Mouse (Mus musculus): Measurements from ENCODE around the gene Sdf2. TPM values are rescaled to one million over a fixed set of nuclear protein-coding genes. Genes with fewer than 3 reads are reported as not detected.
A peak's percentile ranks its signal among the peaks of the same experiment; 100 is the strongest.
"Not testable (repeated sequence)": the region's sequence is repeated elsewhere in the genome, so short reads cannot be mapped to it uniquely, and the experiment has no call there.

Gene Sdf2
- polyA plus RNA-seq, 1 experiment, result 132 TPM

GRCm38 (mm10) chr11:78260489-78261258 is 15.1 kb downstream of the Sdf2 start:
- peaks cover 27% of the 10 kb centered on the region for H3K36me3 ChIP-seq (ENCODE audit: control insufficient read depth, insufficient read depth, low read length)
- TF ChIP-seq POLR2A (IDR thresholded peaks at IDR 0.05; ENCODE audit: control insufficient read depth, extremely low read depth, insufficient read depth, low read length, poor library complexity), result no peak
- no peak for TF ChIP-seq CTCF (IDR thresholded peaks at IDR 0.05; ENCODE audit: borderline replicate concordance, control insufficient read depth, extremely low read depth, insufficient read depth, low read length, poor library complexity)
- DNase-seq, result no peak
- no peak overlapping the region for H3K27ac ChIP-seq (ENCODE audit: control insufficient read depth, insufficient read depth, low read length)
- peaks cover 2% of the 10 kb centered on the region; the same call in 1 of the 2 replicates for H3K4me1 ChIP-seq (replicated peaks; ENCODE audit: control insufficient read depth, insufficient read depth, low read length)
- 95% methylated on average over 2 of the region's 2 CpGs for WGBS
- H3K27me3 ChIP-seq (ENCODE audit: control insufficient read depth, insufficient read depth, low read length), result no peaks in the 10 kb centered on the region
- no peak overlapping the region for H3K4me3 ChIP-seq (ENCODE audit: control insufficient read depth, insufficient read depth, low read length)

- Histone ChIP-seq H3K27ac (ENCODE audit: control insufficient read depth, insufficient read depth, low read length) (0 out of 2 replicates have a peak within 1 kb of the TSS, but pooled peaks have one; percentile 8), H3K4me1 (replicated peaks; ENCODE audit: control insufficient read depth, insufficient read depth, low read length) (peaks cover 2% of the 10 kb centered on the region; the same call in 1 of the 2 replicates), H3K36me3 (ENCODE audit: control insufficient read depth, insufficient read depth, low read length) (peaks cover 37% of the 10 kb centered on the region), H3K27me3 (ENCODE audit: control insufficient read depth, insufficient read depth, low read length) (no peaks in the 10 kb centered on the region), H3K4me3 (ENCODE audit: control insufficient read depth, insufficient read depth, low read length) (peak within 1 kb of the TSS; percentile 78)
- under 1% methylated on average over 115 of the region's 115 CpGs for WGBS
- DNase-seq, result peak; percentile 93
- TF ChIP-seq POLR2A (IDR thresholded peaks at IDR 0.05; ENCODE audit: control insufficient read depth, extremely low read depth, insufficient read depth, low read length, poor library complexity), result peak; percentile 89; the same call in 1 of the 2 replicates
- TF ChIP-seq CTCF (IDR thresholded peaks at IDR 0.05; ENCODE audit: borderline replicate concordance, control insufficient read depth, extremely low read depth, insufficient read depth, low read length, poor library complexity), result peak; percentile 48; the same call in 1 of the 2 replicates
Observed at GRCm38 (mm10) chr11:78261380-78262352, 16.1 kb downstream of the Sdf2 start, which contains the start of gene 2610507B11Rik. TSS of gene 2610507B11Rik (plus strand) at chr11:78261752.

GRCm38 (mm10) chr11:78262550-78262949 is 17.0 kb downstream of the Sdf2 start:
- DNase-seq, result peak; percentile 58

GRCm38 (mm10) chr11:78265571-78265970 is 20.0 kb downstream of the Sdf2 start:
- H3K4me3 ChIP-seq (ENCODE audit: control insufficient read depth, insufficient read depth, low read length), result no peak overlapping the region
- H3K27me3 ChIP-seq (ENCODE audit: control insufficient read depth, insufficient read depth, low read length), result no peaks in the 10 kb centered on the region
- peaks cover 76% of the 10 kb centered on the region for H3K36me3 ChIP-seq (ENCODE audit: control insufficient read depth, insufficient read depth, low read length)
- TF ChIP-seq POLR2A (IDR thresholded peaks at IDR 0.05; ENCODE audit: control insufficient read depth, extremely low read depth, insufficient read depth, low read length, poor library complexity), result no peak
- TF ChIP-seq CTCF (IDR thresholded peaks at IDR 0.05; ENCODE audit: borderline replicate concordance, control insufficient read depth, extremely low read depth, insufficient read depth, low read length, poor library complexity), result no peak
- no peak for DNase-seq
- peaks cover 2% of the 10 kb centered on the region; the same call in 1 of the 2 replicates for H3K4me1 ChIP-seq (replicated peaks; ENCODE audit: control insufficient read depth, insufficient read depth, low read length)
- WGBS, result 97% methylated on average over 6 of the region's 6 CpGs
- H3K27ac ChIP-seq (ENCODE audit: control insufficient read depth, insufficient read depth, low read length), result no peak overlapping the region

More at GRCm38 (mm10) chr11:78262550-78262949, 17.0 kb downstream of the Sdf2 start:
- Histone ChIP-seq H3K4me1 (replicated peaks; ENCODE audit: control insufficient read depth, insufficient read depth, low read length) (peaks cover 2% of the 10 kb centered on the region; the same call in 1 of the 2 replicates), H3K27ac (ENCODE audit: control insufficient read depth, insufficient read depth, low read length) (0 out of 2 replicates have a peak overlapping the region, but pooled peaks have one; percentile 2), H3K27me3 (ENCODE audit: control insufficient read depth, insufficient read depth, low read length) (no peaks in the 10 kb centered on the region), H3K36me3 (ENCODE audit: control insufficient read depth, insufficient read depth, low read length) (peaks cover 45% of the 10 kb centered on the region), H3K4me3 (ENCODE audit: control insufficient read depth, insufficient read depth, low read length) (peak overlapping the region; percentile 37)
- no peak for TF ChIP-seq POLR2A (IDR thresholded peaks at IDR 0.05; ENCODE audit: control insufficient read depth, extremely low read depth, insufficient read depth, low read length, poor library complexity)
- peak; percentile 71; the same call in 1 of the 2 replicates for TF ChIP-seq CTCF (IDR thresholded peaks at IDR 0.05; ENCODE audit: borderline replicate concordance, control insufficient read depth, extremely low read depth, insufficient read depth, low read length, poor library complexity)
- 2% methylated on average over 8 of the region's 8 CpGs for WGBS

- Histone ChIP-seq H3K4me1 (replicated peaks; ENCODE audit: control insufficient read depth, insufficient read depth, low read length) (no peaks in the 10 kb centered on the region), H3K36me3 (ENCODE audit: control insufficient read depth, insufficient read depth, low read length) (peaks cover 97% of the 10 kb centered on the region), H3K27me3 (ENCODE audit: control insufficient read depth, insufficient read depth, low read length) (no peaks in the 10 kb centered on the region), H3K4me3 (ENCODE audit: control insufficient read depth, insufficient read depth, low read length) (no peak overlapping the region), H3K27ac (ENCODE audit: control insufficient read depth, insufficient read depth, low read length) (no peak overlapping the region)
- no peak for TF ChIP-seq POLR2A (IDR thresholded peaks at IDR 0.05; ENCODE audit: control insufficient read depth, extremely low read depth, insufficient read depth, low read length, poor library complexity)
- TF ChIP-seq CTCF (IDR thresholded peaks at IDR 0.05; ENCODE audit: borderline replicate concordance, control insufficient read depth, extremely low read depth, insufficient read depth, low read length, poor library complexity), result no peak
- DNase-seq, result no peak
- 97% methylated on average over 13 of the region's 13 CpGs for WGBS
Observed at GRCm38 (mm10) chr11:78271986-78272385, 26.4 kb downstream of the Sdf2 start.

GRCm38 (mm10) chr11:78275596-78275995 is 30.1 kb downstream of the Sdf2 start:
- no peak for TF ChIP-seq POLR2A (IDR thresholded peaks at IDR 0.05; ENCODE audit: control insufficient read depth, extremely low read depth, insufficient read depth, low read length, poor library complexity)
- TF ChIP-seq CTCF (IDR thresholded peaks at IDR 0.05; ENCODE audit: borderline replicate concordance, control insufficient read depth, extremely low read depth, insufficient read depth, low read length, poor library complexity), result no peak
- WGBS, result 94% methylated on average over 1 of the region's 1 CpGs
- Histone ChIP-seq H3K4me1 (replicated peaks; ENCODE audit: control insufficient read depth, insufficient read depth, low read length) (no peaks in the 10 kb centered on the region), H3K27me3 (ENCODE audit: control insufficient read depth, insufficient read depth, low read length) (no peaks in the 10 kb centered on the region), H3K4me3 (ENCODE audit: control insufficient read depth, insufficient read depth, low read length) (no peak overlapping the region), H3K27ac (ENCODE audit: control insufficient read depth, insufficient read depth, low read length) (no peak overlapping the region), H3K36me3 (ENCODE audit: control insufficient read depth, insufficient read depth, low read length) (peaks cover 97% of the 10 kb centered on the region)
- no peak for DNase-seq

- H3K4me1 ChIP-seq (replicated peaks; ENCODE audit: control insufficient read depth, insufficient read depth, low read length); H3K4me3 ChIP-seq (ENCODE audit: control insufficient read depth, insufficient read depth, low read length); H3K27ac ChIP-seq (ENCODE audit: control insufficient read depth, insufficient read depth, low read length); H3K27me3 ChIP-seq (ENCODE audit: control insufficient read depth, insufficient read depth, low read length): not testable (repeated sequence)
- WGBS, result 95% methylated on average over 4 of the region's 4 CpGs
- H3K36me3 ChIP-seq (ENCODE audit: control insufficient read depth, insufficient read depth, low read length), result peaks cover 100% of the 10 kb centered on the region
- peak; percentile 18 for DNase-seq
Observed at GRCm38 (mm10) chr11:78276169-78276568, 30.6 kb downstream of the Sdf2 start.

All from thymus, adult 2 months (tissue).